Mouse (Mus musculus) midbrain, embryonic 15.5 days (tissue): ENCODE data around the gene Hspa1a. TPM values are rescaled to one million over a fixed set of nuclear protein-coding genes. Genes with fewer than 3 reads are reported as not detected.
"Not testable (repeated sequence)": the region's sequence is repeated elsewhere in the genome, so short reads cannot be mapped to it uniquely, and the experiment has no call there.

ENCODE experiments used
- ATAC-seq: fragments of 200-750 bp; cut with Nextera tagmentation; replicated peaks from 2 replicates; pipeline ENCODE4 v1.8.0; 2017; ENCODE audit warnings: moderate TSS enrichment
- H3K27ac ChIP-seq: fragments of 300-500 bp; sonication (generic); 2 replicates; pipeline ENCODE4 v1.5.1; 2015; ENCODE audit warnings: mild to moderate bottlenecking, inconsistent platforms
- H3K27me3 ChIP-seq: fragments of 300-500 bp; sonication (generic); replicated peaks from 2 replicates; pipeline ENCODE4 v1.6.1; 2015; ENCODE audit warnings: inconsistent platforms
- H3K36me3 ChIP-seq: fragments of 300-500 bp; sonication (generic); replicated peaks from 2 replicates; pipeline ENCODE4 v1.6.1; 2015; ENCODE audit warnings: inconsistent platforms
- H3K4me1 ChIP-seq: fragments of 300-500 bp; sonication (generic); 2 replicates; pipeline ENCODE4 v1.6.1; 2015; ENCODE audit warnings: inconsistent platforms
- H3K4me2 ChIP-seq: fragments of 300-500 bp; sonication (generic); 2 replicates; pipeline ENCODE4 v1.6.1; 2015; ENCODE audit warnings: inconsistent platforms, mild to moderate bottlenecking, moderate library complexity
- H3K4me3 ChIP-seq: fragments of 300-500 bp; sonication (generic); 2 replicates; pipeline ENCODE4 v1.5.1; 2015; ENCODE audit warnings: mild to moderate bottlenecking, inconsistent platforms
- H3K9ac ChIP-seq: fragments of 300-500 bp; sonication (generic); 2 replicates; pipeline ENCODE4 v1.6.1; 2015; ENCODE audit warnings: mild to moderate bottlenecking, inconsistent platforms
- H3K9me3 ChIP-seq: fragments of 300-500 bp; sonication (generic); 2 replicates; pipeline ENCODE4 v1.6.1; 2016; ENCODE audit warnings: inconsistent platforms
- WGBS: fragments of 180-500 bp; shearing (Covaris S2); methylation state at CpG from one replicate; pipeline ENCODE4 v1.1.7; 2015; ENCODE audit warnings: mixed read lengths; 5-methylcytosine and 5-hydroxymethylcytosine counted together
- polyA plus RNA-seq: library from polyadenylated mRNA; unstranded; fragments of >200 nt; fragmentation: Nextera tagmentation; extraction: Ambion mirVana; gene quantifications from 2 replicates; pipeline ENCODE4 v1.2.1, GENCODE M21; 2015

Gene Hspa1a
- polyA plus RNA-seq, 1 experiment from 2014 or later: 13.3 TPM

- Histone ChIP-seq H3K4me1 (no peaks in the 10 kb centered on the region), H3K27ac (no peak overlapping the region), H3K36me3 (peaks cover 57% of the 10 kb centered on the region), H3K4me2 (no peak overlapping the region), H3K27me3 (no peaks in the 10 kb centered on the region), H3K9me3 (no peaks in the 10 kb centered on the region), H3K9ac (no peak overlapping the region), H3K4me3 (no peak overlapping the region)
- no peak for ATAC-seq
- 88% methylated on average over 7 of the region's 7 CpGs for WGBS
These were observed 37.6 kb upstream of the Hspa1a start for GRCm38 (mm10) chr17:35009586-35009985.

GRCm38 (mm10) chr17:35007387-35007991 is 35.5 kb upstream of the Hspa1a start:
- no peaks in the 10 kb centered on the region for H3K27me3 ChIP-seq
- no peaks in the 10 kb centered on the region for H3K9me3 ChIP-seq
- no peak overlapping the region for H3K4me2 ChIP-seq
- no peak overlapping the region for H3K4me3 ChIP-seq
- peaks cover 11% of the 10 kb centered on the region for H3K4me1 ChIP-seq
- H3K9ac ChIP-seq: no peak overlapping the region
- peaks cover 38% of the 10 kb centered on the region for H3K36me3 ChIP-seq
- no peak overlapping the region for H3K27ac ChIP-seq
- WGBS: 97% methylated on average over 7 of the region's 7 CpGs
- ATAC-seq: no peak

GRCm38 (mm10) chr17:35005902-35006301 is 33.9 kb upstream of the Hspa1a start:
- not testable (repeated sequence) for H3K27ac ChIP-seq, H3K27me3 ChIP-seq, H3K4me2 ChIP-seq, H3K9ac ChIP-seq, H3K9me3 ChIP-seq, ATAC-seq, H3K4me3 ChIP-seq
- peaks cover 23% of the 10 kb centered on the region for H3K36me3 ChIP-seq
- H3K4me1 ChIP-seq: peaks cover 22% of the 10 kb centered on the region
- 98% methylated on average over 4 of the region's 5 CpGs for WGBS

- peaks cover 23% of the 10 kb centered on the region for H3K4me1 ChIP-seq
- no peak overlapping the region for H3K4me3 ChIP-seq
- no peaks in the 10 kb centered on the region for H3K27me3 ChIP-seq
- WGBS: 93% methylated on average over 10 of the region's 10 CpGs
- H3K27ac ChIP-seq: no peak overlapping the region
- no peak overlapping the region for H3K4me2 ChIP-seq
- peaks cover 15% of the 10 kb centered on the region; the same call in 1 of the 2 replicates for H3K36me3 ChIP-seq
- no peak for ATAC-seq
- no peak overlapping the region for H3K9ac ChIP-seq
- no peaks in the 10 kb centered on the region for H3K9me3 ChIP-seq
These were observed 33.2 kb upstream of the Hspa1a start for GRCm38 (mm10) chr17:35005158-35005557.

GRCm38 (mm10) chr17:35004075-35004717 is 32.2 kb upstream of the Hspa1a start:
- H3K4me3 ChIP-seq: no peak overlapping the region
- ATAC-seq: no peak
- H3K9me3 ChIP-seq: no peaks in the 10 kb centered on the region
- no peak overlapping the region for H3K9ac ChIP-seq
- H3K36me3 ChIP-seq: peaks cover 14% of the 10 kb centered on the region; the same call in 1 of the 2 replicates
- no peak overlapping the region for H3K27ac ChIP-seq
- H3K4me2 ChIP-seq: no peak overlapping the region
- 96% methylated on average over 17 of the region's 17 CpGs for WGBS
- no peaks in the 10 kb centered on the region for H3K27me3 ChIP-seq
- peaks cover 29% of the 10 kb centered on the region for H3K4me1 ChIP-seq

GRCm38 (mm10) chr17:35003022-35003838 is 31.3 kb upstream of the Hspa1a start:
- Histone ChIP-seq H3K4me2 (no peak overlapping the region), H3K27me3 (no peaks in the 10 kb centered on the region), H3K9me3 (no peaks in the 10 kb centered on the region), H3K27ac (no peak overlapping the region), H3K36me3 (peaks cover 10% of the 10 kb centered on the region; the same call in 1 of the 2 replicates), H3K4me1 (peaks cover 29% of the 10 kb centered on the region), H3K9ac (no peak overlapping the region; the same call in 1 of the 2 replicates), H3K4me3 (no peak overlapping the region)
- ATAC-seq: no peak
- WGBS: 79% methylated on average over 9 of the region's 9 CpGs

GRCm38 (mm10) chr17:35002153-35002865 is 30.4 kb upstream of the Hspa1a start:
- Histone ChIP-seq H3K4me1 (peaks cover 29% of the 10 kb centered on the region), H3K4me3 (peak overlapping the region; percentile 86), H3K4me2 (peak overlapping the region; percentile 94), H3K36me3 (peaks cover 10% of the 10 kb centered on the region; the same call in 1 of the 2 replicates), H3K9me3 (no peaks in the 10 kb centered on the region), H3K9ac (peak overlapping the region; percentile 84), H3K27ac (0 out of 2 replicates have a peak overlapping the region, but pooled peaks have one; percentile 98), H3K27me3 (no peaks in the 10 kb centered on the region)
- no peak for ATAC-seq
- WGBS: 12% methylated on average over 12 of the region's 12 CpGs

- peak; percentile 13; the same call in 1 of the 2 replicates for ATAC-seq
These were observed 29.6 kb upstream of the Hspa1a start for GRCm38 (mm10) chr17:35001452-35002152.

GRCm38 (mm10) chr17:35000717-35001451 is 28.9 kb upstream of the Hspa1a start, which contains the start of gene Vars:
Gene Vars, plus strand, starts transcription at chr17:35000987.
- Histone ChIP-seq H3K4me2 (peak within 1 kb of the TSS; percentile 94), H3K27me3 (no peaks in the 10 kb centered on the region), H3K9ac (peak within 1 kb of the TSS; percentile 84), H3K27ac (peak within 1 kb of the TSS; percentile 98), H3K36me3 (peaks cover 9% of the 10 kb centered on the region; the same call in 1 of the 2 replicates), H3K4me3 (peak within 1 kb of the TSS; percentile 86), H3K9me3 (no peaks in the 10 kb centered on the region), H3K4me1 (peaks cover 29% of the 10 kb centered on the region)
- ATAC-seq: peak; percentile 92
- under 1% methylated on average over 75 of the region's 83 CpGs for WGBS

More at GRCm38 (mm10) chr17:35001452-35002152, 29.6 kb upstream of the Hspa1a start:
- Histone ChIP-seq H3K4me3 (peak overlapping the region; percentile 86), H3K9ac (peak overlapping the region; percentile 84), H3K9me3 (no peaks in the 10 kb centered on the region), H3K27me3 (no peaks in the 10 kb centered on the region), H3K27ac (peak overlapping the region; percentile 98), H3K4me2 (peak overlapping the region; percentile 94), H3K4me1 (peaks cover 29% of the 10 kb centered on the region), H3K36me3 (peaks cover 10% of the 10 kb centered on the region; the same call in 1 of the 2 replicates)
- WGBS: under 1% methylated on average over 35 of the region's 35 CpGs

- WGBS: 26% methylated on average over 29 of the region's 32 CpGs
- H3K4me1 ChIP-seq: peaks cover 29% of the 10 kb centered on the region
These were observed 28.1 kb upstream of the Hspa1a start for GRCm38 (mm10) chr17:34999871-35000716.

More at GRCm38 (mm10) chr17:34999871-35000716, 28.1 kb upstream of the Hspa1a start:
- Histone ChIP-seq H3K27ac (peak overlapping the region; percentile 98; the same call in 1 of the 2 replicates), H3K9ac (peak overlapping the region; percentile 84), H3K4me3 (peak overlapping the region; percentile 86), H3K4me2 (peak overlapping the region; percentile 94)
- H3K9me3 ChIP-seq, ATAC-seq, H3K36me3 ChIP-seq, H3K27me3 ChIP-seq: not testable (repeated sequence)
